Mouse (Mus musculus) lung, embryonic 16.5 days (tissue): ENCODE results near the gene Cemip. TPM values are rescaled to one million over a fixed set of nuclear protein-coding genes. Genes with fewer than 3 reads are reported as not detected.

Experiments
- ATAC-seq: fragments of 200-750 bp; cut with Nextera tagmentation; 2 replicates; pipeline ENCODE4 v1.8.0; 2017; ENCODE audit warnings: low read depth, mild to moderate bottlenecking, moderate library complexity
- H3K27ac ChIP-seq: fragments of 300-500 bp; sonication (generic); 2 replicates; pipeline ENCODE4 v1.5.1; 2014; ENCODE audit warnings: mild to moderate bottlenecking, control low read depth, low read length
- H3K27me3 ChIP-seq: fragments of 300-500 bp; sonication (generic); 2 replicates; pipeline ENCODE4 v1.6.1; 2014; ENCODE audit warnings: low read depth, low read length, mixed read lengths; ENCODE audit not compliant: control insufficient read depth, insufficient read depth
- H3K36me3 ChIP-seq: fragments of 300-500 bp; sonication (generic); 2 replicates; pipeline ENCODE4 v1.6.1; 2014; ENCODE audit warnings: low read length; ENCODE audit not compliant: control insufficient read depth, insufficient read depth
- H3K4me1 ChIP-seq: fragments of 300-500 bp; sonication (generic); replicated peaks from 2 replicates; pipeline ENCODE4 v1.6.1; 2014; ENCODE audit warnings: low read length, mixed read lengths; ENCODE audit not compliant: control insufficient read depth, insufficient read depth
- H3K4me2 ChIP-seq: fragments of 300-500 bp; sonication (generic); 2 replicates; pipeline ENCODE4 v1.6.1; 2014; ENCODE audit warnings: low read depth, low read length, control low read depth
- H3K4me3 ChIP-seq: fragments of 300-500 bp; sonication (generic); 2 replicates; pipeline ENCODE4 v1.5.1; 2014; ENCODE audit warnings: mild to moderate bottlenecking, low read length, control low read depth
- H3K9ac ChIP-seq: fragments of 300-500 bp; sonication (generic); 2 replicates; pipeline ENCODE4 v1.6.1; 2014; ENCODE audit warnings: low read length, control low read depth
- H3K9me3 ChIP-seq: fragments of 300-500 bp; sonication (generic); 2 replicates; pipeline ENCODE4 v1.6.1; 2016; ENCODE audit warnings: low read length; ENCODE audit not compliant: control insufficient read depth
- WGBS: fragments of 180-500 bp; shearing (Covaris S2); extraction: QIAGEN DNeasy Blood & Tissue Kit; methylation state at CpG from one replicate; pipeline ENCODE4 v1.1.7; 2014; 5-methylcytosine and 5-hydroxymethylcytosine counted together
- polyA plus RNA-seq: library from polyadenylated mRNA; unstranded; fragments of >200 nt; fragmentation: Nextera tagmentation; extraction: Ambion mirVana; gene quantifications from 2 replicates; pipeline ENCODE4 v1.2.1, GENCODE M21; 2015

Gene Cemip
- polyA plus RNA-seq, 1 experiment from 2014 or later, result 1.4 TPM

- Histone ChIP-seq H3K36me3 (no peaks in the 10 kb centered on the region), H3K4me3 (no peak overlapping the region), H3K4me1 (no peaks in the 10 kb centered on the region), H3K27me3 (no peaks in the 10 kb centered on the region), H3K4me2 (no peak overlapping the region), H3K9ac (no peak overlapping the region), H3K9me3 (no peaks in the 10 kb centered on the region), H3K27ac (no peak overlapping the region)
- no peak for ATAC-seq
- 40% methylated on average over 3 of the region's 3 CpGs for WGBS
These were observed 164.7 kb downstream of the Cemip start for GRCm38 (mm10) chr7:83921637-83922036.

- Histone ChIP-seq H3K4me3 (no peak overlapping the region), H3K36me3 (no peaks in the 10 kb centered on the region), H3K4me2 (no peak overlapping the region), H3K4me1 (no peaks in the 10 kb centered on the region), H3K9ac (no peak overlapping the region), H3K27me3 (no peaks in the 10 kb centered on the region), H3K27ac (no peak overlapping the region), H3K9me3 (no peaks in the 10 kb centered on the region)
- no peak for ATAC-seq
- WGBS, result 54% methylated on average over 4 of the region's 4 CpGs
These were observed 166.1 kb downstream of the Cemip start for GRCm38 (mm10) chr7:83920241-83920640.

- H3K4me2 ChIP-seq, result no peak overlapping the region
- no peaks in the 10 kb centered on the region for H3K27me3 ChIP-seq
- no peak overlapping the region for H3K27ac ChIP-seq
- ATAC-seq, result 0 out of 2 replicates have a peak, but pooled peaks have one; percentile 29
- H3K36me3 ChIP-seq, result no peaks in the 10 kb centered on the region
- no peaks in the 10 kb centered on the region for H3K9me3 ChIP-seq
- no peaks in the 10 kb centered on the region for H3K4me1 ChIP-seq
- H3K9ac ChIP-seq, result no peak overlapping the region
- WGBS, result 3% methylated on average over 3 of the region's 3 CpGs
- no peak overlapping the region for H3K4me3 ChIP-seq
These were observed 171.7 kb downstream of the Cemip start for GRCm38 (mm10) chr7:83914566-83914965.

DNA sequence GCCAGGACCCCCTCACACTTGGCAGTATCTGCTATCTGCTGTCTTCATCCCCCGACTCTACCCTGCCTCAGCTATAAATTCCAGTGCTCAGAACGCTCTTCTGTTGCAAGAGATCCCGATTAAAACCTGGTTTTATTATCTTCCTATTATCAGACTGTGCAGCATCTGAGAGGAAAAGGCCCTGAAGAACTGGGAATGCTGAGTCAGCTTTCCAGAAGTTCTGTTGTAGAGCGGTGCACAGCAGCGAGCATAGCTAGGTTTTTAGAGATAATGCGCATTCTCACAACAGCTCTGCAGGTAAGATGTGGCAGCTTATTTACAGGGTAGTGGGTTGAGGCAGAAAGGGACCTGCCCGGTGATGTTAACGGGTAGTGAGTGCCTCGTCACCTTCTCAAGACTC lies 172.3 kb downstream of the Cemip start:
- Histone ChIP-seq H3K4me1 (no peaks in the 10 kb centered on the region), H3K9me3 (no peaks in the 10 kb centered on the region), H3K9ac (no peak overlapping the region), H3K4me2 (no peak overlapping the region), H3K36me3 (no peaks in the 10 kb centered on the region), H3K27ac (peak overlapping the region; percentile 78), H3K27me3 (no peaks in the 10 kb centered on the region), H3K4me3 (no peak overlapping the region)
- WGBS, result 65% methylated on average over 9 of the region's 9 CpGs
- peak; percentile 64 for ATAC-seq

DNA sequence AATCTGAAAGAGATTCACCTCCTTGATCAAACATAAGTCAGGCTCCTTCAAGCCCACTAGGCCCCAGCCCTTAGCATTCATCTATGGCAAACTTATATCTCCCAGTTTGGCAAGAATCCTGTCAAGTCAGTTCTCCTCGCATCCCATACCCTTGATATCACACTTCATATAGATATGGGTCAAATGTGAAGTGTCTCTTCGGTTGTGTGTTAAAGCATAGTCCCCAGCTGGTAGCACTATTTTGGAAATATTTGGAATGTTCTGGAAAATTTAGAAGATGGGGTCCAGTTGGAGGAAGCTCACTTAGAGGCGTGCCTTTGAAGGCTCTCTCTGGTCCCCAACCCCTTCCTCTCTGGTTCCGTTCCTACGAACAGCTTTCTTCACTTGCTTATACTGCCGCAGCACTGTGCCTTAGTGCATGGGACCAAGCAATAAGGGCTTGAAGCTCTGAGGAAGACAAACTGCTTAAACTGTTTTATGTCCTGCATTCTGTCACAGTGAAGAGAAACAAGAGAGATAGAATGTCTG lies 172.8 kb downstream of the Cemip start:
- ATAC-seq, result peak; percentile 91
- no peaks in the 10 kb centered on the region for H3K9me3 ChIP-seq
- H3K36me3 ChIP-seq, result no peaks in the 10 kb centered on the region
- H3K4me2 ChIP-seq, result no peak overlapping the region
- WGBS, result 61% methylated on average over 6 of the region's 6 CpGs
- no peak overlapping the region for H3K4me3 ChIP-seq
- no peaks in the 10 kb centered on the region for H3K4me1 ChIP-seq
- peak overlapping the region; percentile 78 for H3K27ac ChIP-seq
- H3K27me3 ChIP-seq, result no peaks in the 10 kb centered on the region
- no peak overlapping the region for H3K9ac ChIP-seq

DNA sequence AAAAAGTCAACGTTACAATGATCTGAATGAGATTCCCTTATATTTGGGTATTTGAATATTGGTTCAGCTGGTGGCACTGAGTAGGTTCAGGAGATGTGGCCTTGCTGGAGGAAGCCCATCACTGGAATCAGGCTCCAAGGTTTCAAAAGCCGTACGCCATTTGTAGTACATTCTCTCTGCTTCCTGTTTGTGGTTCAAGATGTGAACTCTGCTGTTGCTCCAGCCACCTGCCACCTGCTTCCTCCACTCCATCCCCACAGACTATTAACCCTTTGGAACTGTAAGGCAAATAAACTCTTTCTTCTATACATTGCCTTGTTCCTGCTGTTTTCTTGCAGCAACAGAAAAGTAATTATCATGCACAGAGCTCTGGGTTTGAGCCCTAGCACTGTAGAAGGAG lies 174.4 kb downstream of the Cemip start:
- Histone ChIP-seq H3K9ac (no peak overlapping the region), H3K4me3 (no peak overlapping the region), H3K27me3 (no peaks in the 10 kb centered on the region), H3K4me2 (no peak overlapping the region), H3K4me1 (no peaks in the 10 kb centered on the region), H3K36me3 (no peaks in the 10 kb centered on the region), H3K27ac (no peak overlapping the region), H3K9me3 (no peaks in the 10 kb centered on the region)
- no peak for ATAC-seq
- 66% methylated on average over 3 of the region's 3 CpGs for WGBS

DNA sequence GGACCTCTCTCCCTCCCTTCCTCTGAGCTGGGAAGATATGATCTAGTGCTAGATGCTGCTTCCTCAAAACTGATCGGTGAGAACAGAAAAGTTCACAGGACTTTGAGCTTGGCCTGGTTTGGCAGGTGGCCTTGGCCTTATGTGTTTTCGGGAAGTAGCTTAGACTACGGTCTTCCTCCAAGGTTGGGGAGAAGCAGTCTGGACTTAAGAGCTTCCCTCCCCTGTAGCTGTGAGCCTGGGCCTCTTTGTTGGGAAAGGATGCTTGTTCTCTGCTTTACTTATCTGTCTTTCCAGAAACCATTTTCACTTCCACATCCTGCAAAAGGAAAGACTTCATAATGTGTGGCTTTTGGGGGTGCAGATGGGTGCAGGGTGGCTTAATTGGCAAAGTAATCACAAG lies 181.5 kb downstream of the Cemip start:
- Histone ChIP-seq H3K27ac (no peak overlapping the region), H3K9ac (no peak overlapping the region), H3K27me3 (no peaks in the 10 kb centered on the region), H3K4me1 (peaks cover 21% of the 10 kb centered on the region), H3K36me3 (peaks cover 7% of the 10 kb centered on the region), H3K4me3 (no peak overlapping the region), H3K4me2 (no peak overlapping the region), H3K9me3 (no peaks in the 10 kb centered on the region; the same call in 1 of the 2 replicates)
- ATAC-seq, result no peak
- WGBS, result 82% methylated on average over 3 of the region's 3 CpGs

GRCm38 (mm10) chr7:83902296-83903145 lies 183.8 kb downstream of the Cemip start:
- WGBS, result 29% methylated on average over 5 of the region's 5 CpGs
- H3K36me3 ChIP-seq, result peaks cover 29% of the 10 kb centered on the region
- ATAC-seq, result peak; percentile 64
- no peak overlapping the region for H3K4me2 ChIP-seq
- no peaks in the 10 kb centered on the region; the same call in 1 of the 2 replicates for H3K9me3 ChIP-seq
- H3K27ac ChIP-seq, result peak overlapping the region; percentile 80
- no peak overlapping the region for H3K9ac ChIP-seq
- H3K4me3 ChIP-seq, result no peak overlapping the region
- H3K4me1 ChIP-seq, result peaks cover 21% of the 10 kb centered on the region
- H3K27me3 ChIP-seq, result no peaks in the 10 kb centered on the region

DNA sequence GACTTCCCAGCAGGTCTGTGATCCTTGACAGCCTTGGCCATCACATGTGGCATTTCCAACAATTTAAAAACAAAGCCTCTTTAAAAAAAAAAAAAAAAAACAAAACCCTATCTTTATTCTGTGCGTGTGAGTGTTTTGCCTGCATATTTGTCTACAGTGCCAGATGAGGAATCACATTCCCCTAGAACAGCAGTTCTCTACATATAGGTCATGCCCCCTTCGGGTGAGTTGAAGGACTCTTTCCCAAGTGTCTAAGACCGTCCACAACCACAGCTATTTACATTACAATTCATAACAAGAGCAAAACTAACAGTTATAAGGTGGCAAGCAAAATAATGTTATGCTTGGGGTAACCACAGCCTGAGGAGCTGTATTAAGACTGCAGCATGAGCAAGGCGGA lies 184.9 kb downstream of the Cemip start:
- peak; percentile 81 for ATAC-seq
- no peaks in the 10 kb centered on the region; the same call in 1 of the 2 replicates for H3K9me3 ChIP-seq
- H3K9ac ChIP-seq, result no peak overlapping the region
- H3K4me2 ChIP-seq, result no peak overlapping the region
- WGBS, result 32% methylated on average over 4 of the region's 4 CpGs
- H3K27ac ChIP-seq, result peak overlapping the region; percentile 80
- no peak overlapping the region for H3K4me3 ChIP-seq
- no peaks in the 10 kb centered on the region for H3K27me3 ChIP-seq
- H3K4me1 ChIP-seq, result peaks cover 21% of the 10 kb centered on the region
- H3K36me3 ChIP-seq, result peaks cover 37% of the 10 kb centered on the region
